In the genomic region with DNA sequence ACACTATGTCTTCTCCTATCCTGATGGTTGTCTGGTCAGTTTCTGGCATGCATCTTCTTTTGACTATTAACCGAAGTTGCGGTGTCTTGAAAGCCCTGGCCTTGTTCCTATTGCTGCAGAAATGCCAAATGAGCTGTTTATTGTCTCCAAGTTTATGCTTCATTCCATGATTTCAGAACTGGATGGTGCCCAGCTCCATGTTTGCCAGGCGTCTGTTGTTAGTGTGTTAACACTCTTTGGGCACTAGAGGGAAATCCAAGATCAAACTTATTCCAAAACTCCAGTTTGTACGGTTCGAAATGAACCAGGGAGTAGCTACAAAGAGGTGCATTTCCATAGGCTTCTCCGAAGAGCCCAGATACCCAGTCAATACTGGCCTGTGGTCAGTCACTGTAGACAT, we compare ENCODE assay signal across 11 mouse cellular contexts.
DNase-seq lines count a peak whose midpoint lies in the region; ATAC-seq and TF ChIP-seq lines count a peak whose summit lies in the region.
"Had no signal": no experiment of that assay in that cellular context is flagged by ENCODE, and none has a peak within 500 bp of the region (broad histone marks: within the 10 kb centered on the region; RNA-seq: fewer than 3 reads in every experiment).

No protein-coding gene starts in this region.

- H3K9me3 ChIP-seq in lung, postnatal 0 days (ENCODE audit: low read length), result no peaks in the 10 kb centered on the region

- DNase-seq in cerebellum, postnatal 10 days, result peak; percentile 36 to 55
- DNase-seq in cerebellum, adult 11-12 months, result no peak
- peak; percentile 0 for DNase-seq in kidney, adult 9 months
- DNase-seq in kidney, postnatal 4 days, result no peak
- DNase-seq in lung, postnatal 10 days, result peak; percentile 61
- DNase-seq in lung, postnatal 0 days (ENCODE audit: low spot score), result no peak
- peak; percentile 11 to 24 for DNase-seq in lung, postnatal 4 days
- DNase-seq: cerebellum, adult 9-10 months; thymus, postnatal 36 days had no signal

- no peaks in the 10 kb centered on the region for H3K36me3 ChIP-seq in lung, postnatal 0 days (ENCODE audit: insufficient read depth, low read length)

- TF ChIP-seq CTCF in lung, postnatal 0 days (IDR thresholded peaks at IDR 0.05), result no peak

- no peak overlapping the region for H3K9ac ChIP-seq in lung, postnatal 0 days (replicated peaks; ENCODE audit: low read depth)

- ATAC-seq in lung, postnatal 0 days, result no peak
- no peak for ATAC-seq in megakaryocyte-erythroid progenitor cell, adult 5-6 weeks (replicated peaks; ENCODE audit: low FRiP score, low TSS enrichment, poor library complexity, severe bottlenecking)
- ATAC-seq: Patski had no signal

- no peaks in the 10 kb centered on the region for H3K4me1 ChIP-seq in lung, postnatal 0 days (ENCODE audit: insufficient read depth, low read depth, low read length)

- no peaks in the 10 kb centered on the region for H3K27me3 ChIP-seq in lung, postnatal 0 days (replicated peaks; ENCODE audit: insufficient read depth, low read length)

- WGBS in lung, postnatal 0 days, result 66% methylated on average over 6 of the region's 6 CpGs

- H3K4me3 ChIP-seq in lung, postnatal 0 days (ENCODE audit: low read depth, low read length), result no peak overlapping the region

- H3K4me2 ChIP-seq in lung, postnatal 0 days (replicated peaks; ENCODE audit: low read depth, low read length), result no peak overlapping the region

- no peak for TF ChIP-seq EP300 in lung, postnatal 0 days (IDR thresholded peaks at IDR 0.05)

- no peak overlapping the region for H3K27ac ChIP-seq in lung, postnatal 0 days (ENCODE audit: low read length)

Comparison
In these comparisons a context has a peak if more than half of its experiments do, and no peak if none do; other contexts are left out.
1. DNase-seq: peak in cerebellum, postnatal 10 days (2 of 2), kidney, adult 9 months (single experiment), lung, postnatal 10 days (single experiment) and lung, postnatal 4 days (2 of 2); none in cerebellum, adult 11-12 months (single experiment), kidney, postnatal 4 days (0 of 2) and lung, postnatal 0 days (single experiment).